Mouse (Mus musculus) cortical plate, adult 2 months (tissue): ENCODE results near the gene Atp2a2.

Source experiments
- CTCF ChIP-seq: fragments of 200-500 bp; IDR thresholded peaks from 2 replicates; pipeline ENCODE4 v1.5.1; 2011; ENCODE audit warnings: mild to moderate bottlenecking, control low read depth, low read length; ENCODE audit not compliant: insufficient read depth; ENCODE audit errors: extremely low read depth
- POLR2A ChIP-seq: fragments of 200-500 bp; IDR thresholded peaks from 2 replicates; pipeline ENCODE4 v1.6.1; 2011; ENCODE audit warnings: mild to moderate bottlenecking, low read length, control low read depth; ENCODE audit not compliant: insufficient read depth; ENCODE audit errors: extremely low read depth

GRCm38 (mm10) chr5:122526405-122526804 lies 24.4 kb upstream of the Atp2a2 start:
- TF ChIP-seq CTCF (no peak), POLR2A (no peak)
